Mouse (Mus musculus): ENCODE measurements around the gene Pde10a.

DNA sequence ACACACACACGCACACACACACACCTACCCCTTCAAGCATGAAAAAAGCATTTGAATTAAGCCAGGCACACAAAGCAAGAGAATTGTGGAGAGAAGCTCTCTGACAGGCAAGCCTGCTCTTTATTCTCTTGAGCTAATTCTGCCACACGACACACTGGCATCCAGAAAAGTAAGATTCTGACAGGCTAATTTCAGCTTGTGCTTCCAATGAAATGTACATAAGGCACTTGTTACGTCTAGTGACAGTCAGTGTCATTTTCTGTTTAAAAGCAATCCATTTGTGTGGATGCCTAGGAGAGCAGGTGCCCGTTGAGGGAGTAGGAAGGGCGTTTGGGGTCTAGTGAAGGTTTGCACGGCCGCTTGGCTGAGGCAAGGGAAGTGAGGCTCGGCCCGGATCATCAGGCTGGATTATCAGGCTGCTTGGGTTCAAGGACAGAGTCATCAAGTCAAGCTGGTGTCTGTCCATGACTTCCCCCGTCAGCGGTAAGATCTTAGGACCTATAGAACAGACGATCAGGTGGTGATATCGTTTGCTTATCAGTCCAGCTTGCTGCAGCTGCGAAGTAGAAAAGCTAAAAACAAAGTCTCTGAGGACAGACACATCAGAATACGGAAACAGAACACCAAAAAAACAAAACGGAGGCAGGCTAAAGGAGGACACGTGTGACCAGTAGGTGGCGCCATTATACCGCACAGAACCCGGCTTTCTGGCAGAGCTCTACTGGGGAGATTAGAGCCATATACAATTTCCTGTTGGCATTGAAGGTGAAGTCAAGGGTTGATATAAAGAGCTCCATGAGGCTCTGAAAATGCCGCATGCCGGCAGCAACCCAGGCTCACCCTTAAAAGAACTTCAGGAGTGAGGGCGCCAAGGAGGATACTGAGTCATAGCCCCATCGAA, 506.3 kb downstream of the Pde10a start:
- TF ChIP-seq EP300 (IDR thresholded peaks at IDR 0.05; ENCODE audit: insufficient read depth, low read depth, low read length) (0 out of 2 replicates have a peak, but pooled peaks have one; percentile 61), CTCF (IDR thresholded peaks at IDR 0.05) (peak; percentile 97), POLR2A (IDR thresholded peaks at IDR 0.05; ENCODE audit: insufficient read depth, low read depth, low read length) (no peak)
